Mouse (Mus musculus) forebrain, postnatal 0 days (tissue): Measurements from ENCODE around the gene Ceacam20. TPM values are rescaled to one million over a fixed set of nuclear protein-coding genes. Genes with fewer than 3 reads are reported as not detected.

Experiments used
- ATAC-seq: fragments of 200-750 bp; cut with Nextera tagmentation; 2 replicates; pipeline ENCODE4 v1.8.0; 2017; ENCODE audit warnings: mild to moderate bottlenecking, moderate library complexity
- DNase-seq: peaks from one replicate; pipeline ENCODE4 v3.0.0-alpha.2; 2015
- H3K27ac ChIP-seq: fragments of 300-500 bp; sonication (generic); 2 replicates; pipeline ENCODE4 v1.5.1; 2014; ENCODE audit warnings: low read depth, mild to moderate bottlenecking, antibody characterized with exemption, low read length, moderate library complexity, mixed read lengths
- H3K27me3 ChIP-seq: fragments of 300-500 bp; sonication (generic); 2 replicates; pipeline ENCODE4 v1.6.1; 2014; ENCODE audit warnings: mild to moderate bottlenecking, low read length, mixed read lengths; ENCODE audit not compliant: insufficient read depth
- H3K36me3 ChIP-seq: fragments of 300-500 bp; sonication (generic); 2 replicates; pipeline ENCODE4 v1.6.1; 2014; ENCODE audit warnings: mild to moderate bottlenecking, moderate library complexity; ENCODE audit not compliant: insufficient read depth
- H3K4me1 ChIP-seq: fragments of 300-500 bp; sonication (generic); 2 replicates; pipeline ENCODE4 v1.6.1; 2014; ENCODE audit warnings: antibody characterized with exemption; ENCODE audit not compliant: insufficient read depth
- H3K4me2 ChIP-seq: fragments of 300-500 bp; sonication (generic); 2 replicates; pipeline ENCODE4 v1.6.1; 2014; ENCODE audit warnings: low read depth, mild to moderate bottlenecking, moderate library complexity
- H3K4me3 ChIP-seq: fragments of 300-500 bp; sonication (generic); 2 replicates; pipeline ENCODE4 v1.5.1; 2014; ENCODE audit warnings: low read depth, low read length, mixed read lengths
- H3K9ac ChIP-seq: fragments of 300-500 bp; sonication (generic); 2 replicates; pipeline ENCODE4 v1.6.1; 2014; ENCODE audit warnings: mild to moderate bottlenecking
- H3K9me3 ChIP-seq: fragments of 300-500 bp; sonication (generic); 2 replicates; pipeline ENCODE4 v1.6.1; 2016; ENCODE audit warnings: low read length
- CTCF ChIP-seq: sonication (generic); IDR thresholded peaks from 2 replicates; pipeline ENCODE4 v1.5.1; 2016; ENCODE audit warnings: antibody characterized with exemption, control low read depth, low read depth
- WGBS: fragments of 180-500 bp; shearing (Covaris S2); extraction: QIAGEN DNeasy Blood & Tissue Kit; methylation state at CpG from one replicate; pipeline ENCODE4 v1.1.7; 2014; 5-methylcytosine and 5-hydroxymethylcytosine counted together
- polyA plus RNA-seq: library from polyadenylated mRNA; unstranded; fragments of >200 nt; fragmentation: Nextera tagmentation; extraction: Ambion mirVana; gene quantifications from 2 replicates; pipeline ENCODE4 v1.2.1, GENCODE M21; 2015
- total RNA-seq: library from RNA; depleted of rRNA; stranded (reverse); fragments of >200 nt; gene quantifications from 2 replicates; pipeline ENCODE4 v1.2.3, GENCODE M21; 2014

Ceacam20 gene
- total and polyA plus RNA-seq, 2 experiments from 2014 or later, result not detected

DNA sequence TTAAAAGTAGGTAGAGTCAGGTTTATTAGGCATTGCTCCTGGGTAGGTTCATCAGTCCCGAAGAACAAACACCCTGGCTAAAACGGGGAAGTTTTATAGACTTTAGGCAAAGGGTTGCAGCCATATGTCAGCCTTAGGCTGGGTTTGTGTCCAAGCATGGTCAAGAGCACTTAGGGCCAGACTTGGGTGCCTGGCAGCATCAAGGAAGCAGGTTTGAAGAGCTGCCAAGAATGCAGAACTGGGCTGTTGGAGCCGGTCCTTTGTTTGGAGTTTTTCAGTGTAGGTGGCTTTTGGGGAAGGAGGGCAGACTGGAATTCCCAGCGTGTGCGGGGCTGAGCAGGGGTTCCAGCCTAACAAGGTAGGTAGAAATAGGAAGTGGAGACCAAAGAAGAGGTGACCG, 29.3 kb upstream of the Ceacam20 start:
- ATAC-seq (no peak), DNase-seq (no peak)
- no peaks in the 10 kb centered on the region for H3K36me3 ChIP-seq
- no peak overlapping the region for H3K4me3 ChIP-seq
- TF ChIP-seq CTCF, result no peak
- WGBS, result 62% methylated on average over 6 of the region's 6 CpGs
- no peak overlapping the region for H3K9ac ChIP-seq
- no peaks in the 10 kb centered on the region for H3K4me1 ChIP-seq
- H3K4me2 ChIP-seq, result no peak overlapping the region
- no peaks in the 10 kb centered on the region for H3K9me3 ChIP-seq
- H3K27me3 ChIP-seq, result no peaks in the 10 kb centered on the region
- no peak overlapping the region for H3K27ac ChIP-seq

DNA sequence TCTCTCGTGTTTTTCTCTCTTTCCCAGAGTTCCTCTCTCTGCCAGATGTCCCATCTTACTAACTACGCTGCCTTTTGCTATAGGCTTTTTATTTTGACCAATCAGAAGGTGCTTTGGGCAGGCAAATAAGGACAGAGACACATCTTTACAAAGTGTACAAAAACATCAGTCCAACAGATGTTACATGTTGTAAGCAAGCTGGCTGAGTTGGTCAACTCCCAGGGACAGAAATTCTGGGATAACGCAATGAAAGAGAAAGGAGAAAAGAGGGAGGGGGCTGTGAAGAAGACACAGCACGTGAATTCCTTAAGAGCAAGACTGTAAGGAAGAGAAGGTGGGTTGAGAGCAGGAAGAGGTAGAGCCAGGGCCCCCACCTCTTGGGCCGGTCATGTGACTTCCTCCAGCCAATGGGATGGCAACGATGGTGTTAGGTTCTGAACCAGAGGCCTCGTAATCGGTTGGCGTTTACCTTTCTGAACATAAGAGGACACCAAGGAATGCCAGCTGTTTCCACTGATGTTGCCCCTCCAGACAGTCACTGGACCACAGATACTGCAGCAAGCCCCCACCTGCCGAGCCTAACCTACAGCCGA, 27.9 kb upstream of the Ceacam20 start:
- H3K9me3 ChIP-seq, result no peaks in the 10 kb centered on the region
- H3K4me2 ChIP-seq, result no peak overlapping the region
- H3K4me1 ChIP-seq, result no peaks in the 10 kb centered on the region
- DNase-seq (no peak), ATAC-seq (no peak)
- 79% methylated on average over 11 of the region's 11 CpGs for WGBS
- no peak overlapping the region for H3K9ac ChIP-seq
- H3K4me3 ChIP-seq, result no peak overlapping the region
- H3K27me3 ChIP-seq, result no peaks in the 10 kb centered on the region
- no peaks in the 10 kb centered on the region for H3K36me3 ChIP-seq
- H3K27ac ChIP-seq, result no peak overlapping the region
- TF ChIP-seq CTCF, result no peak

DNA sequence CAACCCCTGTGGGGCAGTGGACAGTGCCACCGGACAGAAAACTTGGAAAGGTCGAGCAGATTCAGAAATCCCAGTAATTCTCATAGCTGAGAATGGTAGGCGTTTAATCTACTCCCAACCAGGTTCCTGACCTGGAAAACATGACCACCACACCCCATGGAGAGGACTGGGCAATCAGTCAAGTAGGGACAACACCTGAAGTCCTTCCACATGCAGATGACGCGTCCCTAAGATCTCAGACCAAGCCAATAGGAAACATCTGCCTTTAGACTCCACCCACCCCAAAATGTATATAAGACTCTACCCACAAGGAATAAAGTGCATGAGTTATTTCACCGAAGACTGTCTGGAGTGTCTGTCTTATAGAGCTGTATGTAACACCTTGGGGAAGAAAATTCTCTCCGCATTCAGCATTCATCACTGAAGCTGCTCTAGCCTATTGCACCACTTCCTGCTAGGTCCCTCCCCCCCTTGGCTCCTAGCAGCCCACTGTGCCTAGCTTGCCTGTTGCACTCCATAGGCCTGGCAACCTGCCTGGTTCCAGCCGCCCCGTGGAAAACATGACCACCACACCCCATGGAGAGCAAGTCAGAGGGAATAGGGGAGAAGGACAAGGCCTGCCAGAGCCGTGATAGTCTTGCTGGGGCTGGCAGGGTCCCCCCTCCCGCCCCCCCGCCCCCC, 25.5 kb upstream of the Ceacam20 start:
- DNase-seq, result no peak
- Histone ChIP-seq H3K4me1 (no peaks in the 10 kb centered on the region), H3K9me3 (no peaks in the 10 kb centered on the region), H3K27me3 (no peaks in the 10 kb centered on the region), H3K9ac (no peak overlapping the region), H3K4me3 (no peak overlapping the region), H3K27ac (no peak overlapping the region), H3K36me3 (no peaks in the 10 kb centered on the region), H3K4me2 (no peak overlapping the region)
- no peak for TF ChIP-seq CTCF
- 57% methylated on average over 12 of the region's 12 CpGs for WGBS
- no peak for ATAC-seq

DNA sequence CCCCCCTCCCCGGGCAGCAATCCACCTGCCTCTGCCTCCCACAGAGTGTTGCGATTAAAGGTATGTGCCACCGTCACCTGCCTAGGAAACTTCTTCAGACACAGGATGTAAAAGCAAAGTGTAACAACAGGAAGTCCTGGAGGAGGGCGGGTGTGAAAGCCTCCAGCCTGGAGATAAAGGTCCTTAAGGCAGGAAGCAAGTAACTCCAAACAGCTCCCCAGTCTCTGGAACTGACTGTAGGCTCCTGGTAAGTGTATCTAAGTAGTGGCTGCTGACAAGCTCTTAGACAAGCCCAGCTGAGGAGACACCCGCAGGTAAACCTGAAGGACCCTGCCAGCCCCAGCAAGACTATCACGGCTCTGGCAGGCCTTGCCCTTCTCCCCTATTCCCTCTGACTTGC, 25.0 kb upstream of the Ceacam20 start:
- Histone ChIP-seq H3K9me3 (no peaks in the 10 kb centered on the region), H3K4me1 (no peaks in the 10 kb centered on the region), H3K4me3 (no peak overlapping the region), H3K36me3 (no peaks in the 10 kb centered on the region), H3K27me3 (no peaks in the 10 kb centered on the region), H3K4me2 (no peak overlapping the region), H3K9ac (no peak overlapping the region), H3K27ac (no peak overlapping the region)
- ATAC-seq, result no peak
- no peak for TF ChIP-seq CTCF
- DNase-seq, result no peak
- WGBS, result 52% methylated on average over 5 of the region's 6 CpGs

DNA sequence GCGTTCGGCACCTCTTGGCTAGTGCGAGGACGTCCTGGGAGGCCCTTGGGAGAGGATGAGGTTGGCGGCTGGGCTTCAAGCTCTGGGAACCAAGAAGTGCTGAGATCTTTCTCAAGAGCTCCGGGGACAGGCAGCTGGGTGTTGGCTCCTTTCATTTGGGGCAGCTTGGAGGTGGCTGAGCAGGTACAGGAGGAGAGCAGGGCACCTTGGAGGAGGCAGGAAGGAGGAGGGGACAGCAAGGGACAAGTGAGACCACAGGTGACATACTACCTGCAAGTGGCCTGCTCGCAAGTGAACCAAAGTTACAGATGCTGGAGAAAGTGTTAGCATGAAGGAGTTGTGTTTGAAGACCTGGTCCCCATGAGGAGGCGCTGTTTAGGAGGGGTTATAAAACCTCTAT, 20.5 kb upstream of the Ceacam20 start:
- Histone ChIP-seq H3K27ac (no peak overlapping the region), H3K4me1 (no peaks in the 10 kb centered on the region), H3K9ac (no peak overlapping the region), H3K36me3 (no peaks in the 10 kb centered on the region), H3K4me2 (no peak overlapping the region), H3K9me3 (no peaks in the 10 kb centered on the region), H3K27me3 (no peaks in the 10 kb centered on the region), H3K4me3 (no peak overlapping the region)
- DNase-seq, result no peak
- ATAC-seq, result no peak
- TF ChIP-seq CTCF, result no peak
- 94% methylated on average over 8 of the region's 8 CpGs for WGBS

DNA sequence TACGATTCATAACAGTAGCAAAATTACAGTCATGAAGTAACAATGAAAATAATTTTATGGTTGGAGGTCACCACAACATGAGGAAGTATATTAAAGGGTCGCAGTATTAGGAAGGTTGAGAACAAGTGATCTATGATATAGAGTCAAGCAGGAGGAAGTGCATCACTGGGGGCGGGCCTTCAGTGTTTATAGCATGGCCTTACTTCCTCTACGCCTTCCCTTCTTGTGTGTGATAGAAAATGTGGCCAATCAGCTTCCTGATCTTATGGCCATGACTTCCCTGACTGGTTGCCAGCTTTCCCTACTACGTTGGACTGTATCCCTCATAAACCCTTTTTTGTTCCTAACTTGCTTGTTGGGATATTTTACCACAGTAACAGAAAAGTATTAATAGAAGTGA, 20.0 kb upstream of the Ceacam20 start:
- Histone ChIP-seq H3K9me3 (no peaks in the 10 kb centered on the region), H3K36me3 (no peaks in the 10 kb centered on the region), H3K4me1 (no peaks in the 10 kb centered on the region), H3K27me3 (no peaks in the 10 kb centered on the region), H3K27ac (no peak overlapping the region), H3K4me3 (no peak overlapping the region), H3K4me2 (no peak overlapping the region), H3K9ac (no peak overlapping the region)
- ATAC-seq, result no peak
- no peak for DNase-seq
- TF ChIP-seq CTCF, result no peak
- 87% methylated on average over 5 of the region's 5 CpGs for WGBS

DNA sequence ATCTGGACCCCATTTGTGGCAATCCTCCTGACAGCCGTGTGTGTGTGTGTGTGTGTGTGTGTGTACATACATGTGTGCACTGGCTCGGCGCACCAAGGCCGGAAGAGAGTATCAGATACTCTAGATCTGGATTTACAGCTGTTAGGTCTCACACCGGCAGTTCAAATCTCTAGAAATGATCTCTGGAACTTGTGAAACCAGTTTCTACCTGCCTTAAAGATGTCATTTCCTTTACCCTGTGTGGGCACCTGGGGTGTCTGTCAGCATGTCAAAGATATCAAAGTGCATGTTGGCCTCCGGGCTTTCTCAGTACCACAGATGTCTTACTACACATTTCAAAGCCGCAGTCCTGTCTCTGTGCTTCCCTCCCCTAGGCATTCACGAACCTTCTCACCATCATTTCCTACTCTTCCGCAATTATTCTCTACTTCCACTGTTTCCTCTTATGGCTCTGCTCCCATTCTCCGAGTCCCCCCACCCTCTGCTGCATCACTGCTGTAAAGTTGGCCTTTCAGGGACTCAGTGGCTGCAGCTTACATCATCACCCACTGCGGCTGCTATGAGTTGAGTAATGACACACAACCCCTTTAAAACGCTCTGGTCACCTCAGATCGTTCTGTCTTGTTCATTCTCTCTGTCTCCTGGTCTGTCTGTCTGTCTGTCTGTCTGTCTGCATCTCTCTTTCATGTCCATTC, 19.2 kb upstream of the Ceacam20 start:
- no peaks in the 10 kb centered on the region for H3K4me1 ChIP-seq
- no peak overlapping the region for H3K4me2 ChIP-seq
- H3K9me3 ChIP-seq, result no peaks in the 10 kb centered on the region
- DNase-seq, result no peak
- WGBS, result 88% methylated on average over 13 of the region's 13 CpGs
- no peak overlapping the region for H3K27ac ChIP-seq
- no peak for TF ChIP-seq CTCF
- H3K9ac ChIP-seq, result no peak overlapping the region
- no peaks in the 10 kb centered on the region for H3K27me3 ChIP-seq
- H3K4me3 ChIP-seq, result no peak overlapping the region
- no peak for ATAC-seq
- no peaks in the 10 kb centered on the region for H3K36me3 ChIP-seq
